Mouse (Mus musculus): Measurements from ENCODE around the gene Atg101. TPM values are rescaled to one million over a fixed set of nuclear protein-coding genes. Genes with fewer than 3 reads are reported as not detected.

Atg101 gene
- total and polyA plus RNA-seq, 3 experiments: 75.2 to 75.5 TPM; not detected in 1

- peak; percentile 67; the same call in 1 of the 2 replicates for TF ChIP-seq ETS1 (IDR thresholded peaks at IDR 0.05; ENCODE audit: low read depth, low read length)
- TF ChIP-seq CHD1 (IDR thresholded peaks at IDR 0.05; ENCODE audit: low read depth, low read length): no peak
- TF ChIP-seq EP300 (IDR thresholded peaks at IDR 0.05; ENCODE audit: low read depth in 1 of 2, low read length in 2 of 2): peak in 1 of 2 experiments; percentile 76; a peak in 2 of 4 replicates
- no peak for TF ChIP-seq NRF1 (IDR thresholded peaks at IDR 0.05; ENCODE audit: insufficient read depth, low read depth, low read length, poor library complexity, severe bottlenecking)
- TF ChIP-seq ZKSCAN1 (IDR thresholded peaks at IDR 0.05; ENCODE audit: low read depth, low read length): no peak
- TF ChIP-seq SIN3A (IDR thresholded peaks at IDR 0.05; ENCODE audit: low read length): peak; percentile 91
- TF ChIP-seq USF1 (IDR thresholded peaks at IDR 0.05; ENCODE audit: low read depth, low read length): no peak
- peak; percentile 98 to 99 (median 99) for TF ChIP-seq CTCF (IDR thresholded peaks at IDR 0.05 in 2 of 3, conservative IDR thresholded peaks at IDR 0.05 in 1 of 3; ENCODE audit: control insufficient read depth in 1 of 3, insufficient read depth in 1 of 3, low read depth in 2 of 3, low read length in 3 of 3, poor library complexity in 1 of 3, severe bottlenecking in 1 of 3)
- no peak for TF ChIP-seq TAL1 (IDR thresholded peaks at IDR 0.05; ENCODE audit: low read length)
- TF ChIP-seq HCFC1 (IDR thresholded peaks at IDR 0.05; ENCODE audit: low read depth, low read length): peak; percentile 42; the same call in 1 of the 2 replicates
- TF ChIP-seq TCF12 (IDR thresholded peaks at IDR 0.05; ENCODE audit: low read depth, low read length): peak; percentile 22; the same call in 1 of the 2 replicates
- TF ChIP-seq ZC3H11A (IDR thresholded peaks at IDR 0.05; ENCODE audit: low read depth, low read length): peak; percentile 67
- TF ChIP-seq ELF1 (IDR thresholded peaks at IDR 0.05; ENCODE audit: low read depth, low read length): peak; percentile 75; the same call in 1 of the 2 replicates
- TF ChIP-seq GABPA (IDR thresholded peaks at IDR 0.05; ENCODE audit: low read depth, low read length): 0 out of 2 replicates have a peak, but pooled peaks have one; percentile 28
- no peak for TF ChIP-seq MAFK (IDR thresholded peaks at IDR 0.05; ENCODE audit: borderline replicate concordance, low read depth, low read length)
- TF ChIP-seq ZNF384 (IDR thresholded peaks at IDR 0.05; ENCODE audit: low read depth, low read length): no peak
- no peak for TF ChIP-seq JUND (IDR thresholded peaks at IDR 0.05; ENCODE audit: low read depth, low read length)
- TF ChIP-seq UBTF (IDR thresholded peaks at IDR 0.05; ENCODE audit: borderline replicate concordance, insufficient read depth, low read depth, low read length): no peak
- TF ChIP-seq KAT2A (conservative IDR thresholded peaks at IDR 0.05; ENCODE audit: low read depth, low read length): no peak
- no peak for TF ChIP-seq POLR2AphosphoS2 (IDR thresholded peaks at IDR 0.05; ENCODE audit: low read length)
Measured at GRCm38 (mm10) chr15:101315832-101316231, 31.8 kb downstream of the Atg101 start (continued).

GRCm38 (mm10) chr15:101316279-101316912, 32.3 kb downstream of the Atg101 start:
- peak overlapping the region; percentile 49; the same call in 1 of the 2 replicates for H3K27ac ChIP-seq (ENCODE audit: control insufficient read depth, low read depth, low read length)
- H3K4me1 ChIP-seq (ENCODE audit: control insufficient read depth in 1 of 2, insufficient read depth in 2 of 2, low read length in 2 of 2): peaks cover 26 to 57% of the 10 kb centered on the region in 2 experiments
- H3K4me3 ChIP-seq (ENCODE audit: control insufficient read depth in 1 of 2, insufficient read depth in 1 of 2, low read depth in 2 of 2, low read length in 2 of 2): peak overlapping the region; percentile 54 to 59
- peak overlapping the region; percentile 46 for H3K9ac ChIP-seq (ENCODE audit: control insufficient read depth, low read depth, low read length, poor library complexity, severe bottlenecking)
- no peaks in the 10 kb centered on the region for H3K79me2 ChIP-seq (ENCODE audit: control insufficient read depth, insufficient read depth, low read length, poor library complexity)
- DNase-seq (ENCODE audit: low read depth, low spot score): no peak
- no peaks in the 10 kb centered on the region for H3K27me3 ChIP-seq (ENCODE audit: control insufficient read depth in 1 of 2, insufficient read depth in 2 of 2, low read length in 2 of 2)
- no peaks in the 10 kb centered on the region for H3K9me3 ChIP-seq (replicated peaks; ENCODE audit: insufficient read depth, low read length)
- TF ChIP-seq ZNF384 (IDR thresholded peaks at IDR 0.05; ENCODE audit: low read depth, low read length) (no peak), POLR2AphosphoS5 (IDR thresholded peaks at IDR 0.05; ENCODE audit: borderline replicate concordance, low read depth, low read length) (no peak), EP300 (IDR thresholded peaks at IDR 0.05; ENCODE audit: low read depth in 1 of 2, low read length in 2 of 2) (0 out of 4 replicates have a peak, but pooled peaks of 1 of the 2 experiments have one; percentile 7), MAZ (IDR thresholded peaks at IDR 0.05; ENCODE audit: low read depth, low read length) (no peak), MAFK (IDR thresholded peaks at IDR 0.05; ENCODE audit: borderline replicate concordance, low read depth, low read length) (no peak), TAL1 (IDR thresholded peaks at IDR 0.05; ENCODE audit: low read length) (no peak), SIN3A (IDR thresholded peaks at IDR 0.05; ENCODE audit: low read length) (peak; percentile 25), NELFE (IDR thresholded peaks at IDR 0.05; ENCODE audit: low read depth, low read length) (no peak)
- H3K36me3 ChIP-seq (ENCODE audit: control insufficient read depth in 1 of 2, insufficient read depth in 2 of 2, low read length in 2 of 2): peaks cover 0 to 40% of the 10 kb centered on the region in 2 experiments; a peak in 2 of 4 replicates

Measured in MEL (cell line).